Mouse (Mus musculus) erythroid progenitor cell, adult 5-6 weeks (primary cell): Measurements from ENCODE around the gene Tbl3. TPM values are rescaled to one million over a fixed set of nuclear protein-coding genes. Genes with fewer than 3 reads are reported as not detected.

Experiments used
- ATAC-seq: replicated peaks from 2 replicates; pipeline ENCODE4 v1.8.0; 2016; ENCODE audit warnings: moderate number of reproducible peaks, mild to moderate bottlenecking, moderate TSS enrichment, inconsistent platforms; ENCODE audit not compliant: poor library complexity, low FRiP score, severe bottlenecking
- total RNA-seq, 2 experiments: library from RNA; stranded (forward) in 1 of 2; stranded (reverse) in 1 of 2; fragments of 150-400 nt in 1 of 2; fragments of 186-747, 209-891 nt in 1 of 2; gene quantifications; 2 replicates each; pipeline versions ENCODE4 v1.2.3 to v1.2.4; 2015 to 2017; ENCODE audit warnings: low replicate concordance in 2 of 2

Gene Tbl3
- total RNA-seq (2015; ENCODE audit: low replicate concordance) (5.8 and 10.1 TPM in 2 replicates), total RNA-seq (2017; ENCODE audit: low replicate concordance) (4.8 and 9.0 TPM in 2 replicates)

- peak; percentile 89 for ATAC-seq
Observed at GRCm38 (mm10) chr17:24706982-24707800, at the start of gene Tbl3. TSS of gene Tbl3 (minus strand) at chr17:24707660.

- no peak for ATAC-seq
Observed at GRCm38 (mm10) chr17:24752415-24753394, 45.2 kb upstream of the Tbl3 start, which contains the start of gene Hs3st6. TSS of gene Hs3st6 (plus strand) at chr17:24752988.

DNA sequence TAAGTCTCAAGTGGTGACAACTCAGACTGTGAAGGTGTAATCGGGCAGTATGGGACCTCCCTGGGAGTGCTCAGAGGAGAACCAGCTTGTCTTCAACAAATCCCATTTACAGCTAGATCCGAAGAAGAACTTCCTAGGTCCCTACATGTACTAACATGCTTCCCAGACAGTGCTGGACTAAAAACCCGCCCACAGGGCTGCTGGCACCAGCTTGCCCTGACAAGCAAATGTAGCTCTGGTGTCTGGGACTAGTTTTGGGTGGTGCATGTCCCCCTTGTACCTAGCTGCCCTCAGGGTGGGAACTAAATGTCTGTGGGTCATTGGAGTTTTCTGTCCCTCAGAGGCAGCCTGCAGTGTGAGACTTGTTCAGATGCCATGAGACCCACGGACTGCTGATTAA is 44.1 kb upstream of the Tbl3 start:
- ATAC-seq, result no peak

DNA sequence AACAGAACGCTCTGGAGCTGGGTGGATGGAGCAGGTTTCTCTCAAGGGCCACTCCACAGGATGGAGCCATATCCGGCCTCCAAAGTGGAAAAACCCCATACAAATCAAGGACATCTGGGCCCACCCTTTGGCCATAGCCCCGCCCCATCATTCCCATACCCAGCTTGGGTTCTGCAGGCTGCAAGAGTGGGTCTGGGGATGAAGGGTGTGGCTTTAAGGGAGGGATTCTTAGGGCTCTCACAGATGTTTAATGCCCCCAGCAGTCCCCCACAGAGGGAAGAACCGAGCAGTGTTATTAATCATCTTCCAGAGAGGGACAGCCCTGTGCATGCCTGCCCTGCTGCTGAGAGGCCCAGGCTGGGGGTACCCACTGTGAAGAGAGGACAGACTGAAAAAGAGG is 39.5 kb upstream of the Tbl3 start:
- ATAC-seq, result no peak

- ATAC-seq, result peak; percentile 84
Observed at GRCm38 (mm10) chr17:24745526-24746497, 38.4 kb upstream of the Tbl3 start.

DNA sequence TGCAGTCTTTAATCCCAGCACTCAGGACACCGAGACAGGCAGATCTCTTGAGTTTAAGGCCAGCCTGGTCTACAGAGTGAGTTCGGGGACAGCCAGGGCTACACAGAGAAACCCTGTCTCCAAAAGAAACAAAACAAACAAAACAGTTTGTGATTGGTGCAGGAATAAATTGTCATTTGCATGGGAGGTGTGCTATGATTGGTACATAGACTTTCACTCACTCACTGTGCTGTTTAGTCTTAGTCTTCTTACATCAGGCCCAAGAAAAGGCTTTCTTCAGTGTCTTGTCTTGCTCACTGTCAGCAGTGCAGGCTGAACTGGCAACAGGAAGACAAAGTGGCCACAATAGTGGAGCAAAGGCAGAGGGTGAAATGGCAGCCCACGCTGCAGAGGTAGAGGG is 36.9 kb upstream of the Tbl3 start:
- no peak for ATAC-seq

GRCm38 (mm10) chr17:24743896-24744295 is 36.4 kb upstream of the Tbl3 start:
- ATAC-seq, result no peak

- no peak for ATAC-seq
Observed at GRCm38 (mm10) chr17:24742307-24742706, 34.8 kb upstream of the Tbl3 start.

DNA sequence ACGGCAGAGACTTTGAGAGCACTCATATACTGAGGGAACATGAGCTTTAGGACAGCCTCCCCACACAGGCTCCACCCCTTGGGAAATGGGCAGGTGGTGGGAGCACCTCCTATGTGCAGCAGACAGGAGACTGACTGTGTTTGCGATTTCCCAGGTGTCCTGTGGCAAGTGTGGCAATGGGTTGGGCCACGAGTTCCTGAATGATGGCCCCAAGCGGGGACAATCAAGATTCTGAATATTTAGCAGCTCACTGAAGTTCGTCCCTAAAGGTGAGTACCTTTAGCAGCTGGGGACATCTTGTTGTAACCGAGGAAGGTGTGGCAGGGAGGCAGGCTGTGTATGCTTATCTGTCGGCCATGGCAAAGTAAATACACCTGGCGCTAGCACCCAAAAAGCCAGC is 32.5 kb upstream of the Tbl3 start:
- ATAC-seq, result no peak

DNA sequence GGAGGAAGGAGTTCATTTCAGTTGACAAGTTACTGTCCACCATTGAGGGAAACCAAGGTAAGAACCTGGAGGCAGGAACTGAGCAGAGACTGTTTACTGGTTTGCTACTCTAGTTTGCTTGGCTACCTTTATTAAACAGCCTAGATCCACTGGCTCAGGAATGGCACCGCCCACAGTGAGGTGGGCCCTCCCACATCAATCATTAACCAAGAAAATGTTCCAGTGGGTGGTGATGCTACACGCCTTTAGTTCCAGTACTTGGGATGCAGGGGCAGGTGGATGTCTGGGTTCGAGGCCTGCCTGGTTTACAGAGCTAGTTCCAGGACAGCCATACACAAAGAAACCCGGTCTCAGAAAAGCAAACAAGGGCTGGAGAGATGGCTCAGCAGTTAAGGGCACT is 30.8 kb upstream of the Tbl3 start:
- no peak for ATAC-seq

DNA sequence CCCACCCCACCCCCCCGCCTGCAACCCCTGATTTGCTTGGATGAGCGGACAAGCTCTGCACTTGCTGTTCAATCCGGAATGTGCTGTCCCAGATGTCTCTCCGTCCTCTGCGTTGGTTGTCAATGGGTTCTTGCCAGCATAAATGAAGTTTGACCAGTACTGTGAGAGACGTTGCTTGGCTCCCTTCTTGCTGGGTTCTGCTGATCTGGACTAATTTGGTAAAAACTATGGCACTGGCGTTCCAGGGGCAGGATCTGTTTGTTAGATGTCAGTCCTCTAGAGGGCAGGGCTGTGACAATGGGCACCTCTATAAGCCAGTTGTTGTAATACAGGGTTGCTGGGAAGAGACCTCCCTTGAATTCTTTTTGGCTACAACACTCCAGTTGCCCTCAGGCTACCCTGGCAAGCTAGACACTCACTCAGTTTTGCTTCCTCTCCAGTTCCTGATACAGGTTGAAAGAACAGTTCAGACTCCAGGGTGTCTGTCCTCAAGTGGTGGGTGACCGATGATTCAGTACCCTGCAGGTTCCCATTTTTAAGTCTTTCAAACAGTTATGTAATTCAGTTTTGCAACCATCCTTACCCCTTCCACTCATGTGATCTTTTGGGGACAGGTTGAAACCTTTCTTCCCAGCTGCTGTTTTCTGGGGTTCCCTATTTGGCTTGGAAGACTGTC is 29.8 kb upstream of the Tbl3 start:
- no peak for ATAC-seq

- ATAC-seq, result peak; percentile 96
Observed at GRCm38 (mm10) chr17:24736330-24737051, 29.0 kb upstream of the Tbl3 start, which contains the start of gene Msrb1. TSS of gene Msrb1 (plus strand) at chr17:24736642.

DNA sequence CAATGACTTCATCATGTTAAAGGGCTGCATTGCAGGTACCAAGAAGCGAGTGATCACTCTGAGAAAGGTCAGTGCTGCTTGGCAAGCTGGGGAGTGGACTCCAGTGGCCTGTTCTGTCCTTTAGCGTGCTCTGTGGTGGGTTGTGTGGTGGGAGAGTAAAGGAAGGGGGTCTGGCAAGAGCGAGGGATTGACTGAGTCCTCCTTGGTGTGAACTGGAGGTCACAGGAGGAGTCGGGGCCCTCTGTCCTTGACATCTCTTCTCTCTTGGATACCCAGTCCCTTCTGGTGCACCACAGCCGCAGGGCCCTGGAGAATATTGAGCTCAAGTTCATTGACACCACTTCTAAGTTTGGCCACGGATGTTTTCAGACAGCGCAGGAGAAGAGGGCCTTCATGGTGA is 28.0 kb upstream of the Tbl3 start:
- ATAC-seq, result no peak

GRCm38 (mm10) chr17:24734513-24734912 is 27.1 kb upstream of the Tbl3 start:
- ATAC-seq, result no peak

DNA sequence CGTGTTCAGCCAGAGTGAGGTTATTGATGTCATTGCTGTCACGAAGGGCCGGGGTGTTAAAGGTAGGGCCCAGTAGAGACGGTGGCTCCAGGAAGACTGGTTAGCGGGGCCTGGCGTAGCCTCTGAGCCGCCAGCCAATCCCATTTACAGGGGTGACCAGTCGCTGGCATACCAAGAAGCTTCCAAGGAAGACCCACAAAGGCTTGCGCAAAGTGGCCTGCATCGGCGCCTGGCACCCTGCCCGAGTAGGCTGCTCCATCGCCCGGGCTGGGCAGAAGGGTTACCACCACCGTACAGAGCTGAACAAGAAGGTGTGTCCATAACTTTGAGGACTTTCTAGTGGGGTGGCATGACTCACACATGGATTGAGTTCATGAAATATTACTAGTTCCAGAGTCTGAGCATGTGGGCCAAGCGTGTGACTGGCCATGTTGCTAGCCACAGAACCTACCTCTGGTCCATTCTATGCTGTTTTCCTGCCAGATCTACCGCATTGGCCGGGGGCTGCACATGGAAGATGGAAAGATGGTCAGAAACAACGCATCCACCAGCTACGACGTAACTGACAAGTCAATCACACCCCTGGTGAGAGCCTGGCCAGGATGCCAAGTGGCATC is 26.1 kb upstream of the Tbl3 start:
- ATAC-seq, result no peak

- ATAC-seq, result no peak
Observed at GRCm38 (mm10) chr17:24732233-24732935, 24.9 kb upstream of the Tbl3 start.

GRCm38 (mm10) chr17:24730787-24731186 is 23.3 kb upstream of the Tbl3 start:
- ATAC-seq, result no peak
